Mouse (Mus musculus): ENCODE measurements around the gene 4930503E14Rik. TPM values are rescaled to one million over a fixed set of nuclear protein-coding genes. Genes with fewer than 3 reads are reported as not detected.

4930503E14Rik gene
- polyA plus RNA-seq (2015; fragmentation: Nextera tagmentation; extraction: Ambion mirVana): not detected in 2 replicates

DNA sequence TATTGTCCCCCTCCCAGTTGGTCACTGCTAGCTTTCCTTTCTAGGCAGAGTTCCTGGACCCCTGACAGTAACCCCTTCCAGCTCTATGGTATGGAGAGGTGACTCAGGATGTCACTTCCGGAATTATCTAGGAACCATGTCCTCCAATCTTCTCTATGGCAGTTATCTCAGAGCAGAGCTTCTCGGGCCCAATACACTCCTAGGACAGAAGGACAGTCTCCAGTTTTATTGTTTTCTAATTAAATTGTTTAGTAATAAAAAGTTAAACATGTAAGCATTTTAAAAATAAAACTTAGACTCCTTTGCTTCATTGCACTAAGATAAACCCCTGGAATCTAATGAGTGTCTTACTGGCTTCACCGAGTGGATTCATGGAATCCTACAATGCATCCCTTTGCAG lies at the start of gene 4930503E14Rik:
TSS of gene 4930503E14Rik (minus strand) at position 101 of the 400 bp plus-strand sequence.

GRCm38 (mm10) chr14:44197361-44197760 lies 15.7 kb downstream of the 4930503E14Rik start, which contains the start of gene Gm8212:
Gm8212 (plus strand) TSS chr14:44197661.

DNA sequence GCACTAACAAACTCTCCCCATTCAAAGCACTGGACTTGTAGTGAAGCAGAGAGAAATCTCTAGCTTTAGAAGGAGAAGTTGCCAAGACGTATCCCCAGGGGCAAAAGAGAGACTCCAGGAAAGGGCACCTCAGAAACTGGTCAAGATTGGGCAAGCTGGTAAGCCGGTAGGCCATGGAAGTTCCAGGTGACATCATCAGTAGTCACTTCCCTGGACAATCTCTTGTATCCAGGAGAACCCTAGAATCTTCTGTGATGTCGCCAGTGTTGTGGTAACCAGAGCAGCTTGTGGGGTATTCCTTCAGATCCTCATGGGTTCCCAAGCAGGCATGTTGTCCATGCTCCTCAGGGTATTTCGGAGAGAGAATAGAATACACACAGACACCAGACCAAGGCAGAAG lies 89.5 kb downstream of the 4930503E14Rik start, which contains the start of gene Gm3327:
TSS of gene Gm3327 (plus strand) at position 301 of the 400 bp plus-strand sequence.

Other genes starting within 250 kb of the 4930503E14Rik start
- gene Ang6, start 211.0 kb downstream of the 4930503E14Rik start, polyA plus RNA-seq (2015; fragmentation: Nextera tagmentation; extraction: Ambion mirVana): not detected in 2 replicates
- gene Ear2, start 110.6 kb downstream of the 4930503E14Rik start, polyA plus RNA-seq (2015; fragmentation: Nextera tagmentation; extraction: Ambion mirVana): 3.6 and 6.8 TPM in 2 replicates
- not detected in 2 replicates for gene Gm3327, start 89.4 kb downstream of the 4930503E14Rik start, polyA plus RNA-seq (2015; fragmentation: Nextera tagmentation; extraction: Ambion mirVana)
- not detected in 2 replicates for gene Gm8212, start 15.6 kb downstream of the 4930503E14Rik start, polyA plus RNA-seq (2015; fragmentation: Nextera tagmentation; extraction: Ambion mirVana)
- gene Gm8220, start 72.3 kb upstream of the 4930503E14Rik start, polyA plus RNA-seq (2015; fragmentation: Nextera tagmentation; extraction: Ambion mirVana): not detected in 2 replicates
- not detected in 2 replicates for gene Gm5930, start 125.3 kb upstream of the 4930503E14Rik start, polyA plus RNA-seq (2015; fragmentation: Nextera tagmentation; extraction: Ambion mirVana)
- gene Gm8229, start 152.1 kb upstream of the 4930503E14Rik start, polyA plus RNA-seq (2015; fragmentation: Nextera tagmentation; extraction: Ambion mirVana): not detected in 2 replicates
- not detected in 2 replicates for gene Gm3371, start 197.4 kb upstream of the 4930503E14Rik start, polyA plus RNA-seq (2015; fragmentation: Nextera tagmentation; extraction: Ambion mirVana)
- gene Gm8232, start 220.4 kb upstream of the 4930503E14Rik start, polyA plus RNA-seq (2015; fragmentation: Nextera tagmentation; extraction: Ambion mirVana): not detected in 2 replicates

Measured in adrenal gland, postnatal 0 days (tissue).